Mouse (Mus musculus): Measurements from ENCODE around the gene Smug1. TPM values are rescaled to one million over a fixed set of nuclear protein-coding genes. Genes with fewer than 3 reads are reported as not detected.
A peak's percentile ranks its signal among the peaks of the same experiment; 100 is the strongest.

Smug1 gene
- polyA plus RNA-seq, 1 experiment from 2014 or later = 19.5 TPM

DNA sequence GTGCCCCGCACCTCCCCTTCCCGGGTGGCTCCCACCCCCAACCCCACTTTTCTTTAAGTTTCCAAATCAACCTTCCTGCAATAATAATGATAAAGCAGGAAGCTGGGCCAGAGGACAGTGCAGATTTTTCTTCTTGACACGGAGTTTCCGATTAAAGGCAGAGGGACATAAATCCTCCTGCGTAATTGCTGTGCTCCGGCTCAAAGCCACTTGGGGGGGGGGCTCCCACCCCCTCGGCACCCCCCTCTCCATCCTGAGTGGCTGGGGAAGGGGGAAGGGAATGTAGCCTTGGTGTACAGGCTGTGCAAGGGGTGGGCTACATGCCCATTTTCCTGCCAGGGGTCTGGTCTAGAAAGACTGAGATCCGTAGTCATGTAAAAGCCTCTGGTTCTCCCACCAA, 43.5 kb downstream of the Smug1 start:
- peak overlapping the region; percentile 57; the same call in 1 of the 2 replicates for H3K27ac ChIP-seq (ENCODE audit: low read depth, low read length)
- WGBS = 22% methylated on average over 8 of the region's 8 CpGs
- peaks cover 75% of the 10 kb centered on the region for H3K4me1 ChIP-seq (ENCODE audit: control insufficient read depth, insufficient read depth, low read length)
- H3K9ac ChIP-seq (ENCODE audit: low read depth, low read length) = no peak overlapping the region
- no peaks in the 10 kb centered on the region for H3K36me3 ChIP-seq (ENCODE audit: control insufficient read depth, insufficient read depth, low read length)
- H3K27me3 ChIP-seq (ENCODE audit: control insufficient read depth, insufficient read depth, low read length) = no peaks in the 10 kb centered on the region
- no peaks in the 10 kb centered on the region for H3K9me3 ChIP-seq (ENCODE audit: control insufficient read depth, low read length)
- peak overlapping the region; percentile 8; the same call in 1 of the 2 replicates for H3K4me2 ChIP-seq (replicated peaks; ENCODE audit: low read depth, low read length)
- H3K4me3 ChIP-seq (ENCODE audit: low read length) = no peak overlapping the region
- ATAC-seq (ENCODE audit: low FRiP score, low TSS enrichment) = no peak

DNA sequence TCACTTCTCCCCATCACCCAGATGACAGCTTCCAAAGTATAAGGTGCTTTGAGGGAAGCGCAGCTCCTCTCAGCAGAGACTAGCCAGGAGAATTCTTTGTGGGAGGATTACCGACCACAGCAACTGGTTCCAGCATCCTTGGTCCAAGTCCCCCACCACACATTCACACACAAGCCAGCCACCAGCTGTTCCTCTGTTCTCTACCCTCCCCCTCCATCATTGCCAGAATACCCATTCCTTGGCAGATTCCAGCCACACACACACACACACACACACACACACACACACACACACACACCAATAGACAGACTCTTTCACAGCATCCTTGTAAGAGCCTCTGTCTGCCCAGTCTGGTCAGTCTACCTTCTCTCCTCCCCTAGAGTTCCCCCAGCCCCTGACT, 44.5 kb downstream of the Smug1 start:
- 50% methylated on average over 2 of the region's 2 CpGs for WGBS
- no peak for ATAC-seq (ENCODE audit: low FRiP score, low TSS enrichment)
- H3K27me3 ChIP-seq (ENCODE audit: control insufficient read depth, insufficient read depth, low read length) = no peaks in the 10 kb centered on the region

DNA sequence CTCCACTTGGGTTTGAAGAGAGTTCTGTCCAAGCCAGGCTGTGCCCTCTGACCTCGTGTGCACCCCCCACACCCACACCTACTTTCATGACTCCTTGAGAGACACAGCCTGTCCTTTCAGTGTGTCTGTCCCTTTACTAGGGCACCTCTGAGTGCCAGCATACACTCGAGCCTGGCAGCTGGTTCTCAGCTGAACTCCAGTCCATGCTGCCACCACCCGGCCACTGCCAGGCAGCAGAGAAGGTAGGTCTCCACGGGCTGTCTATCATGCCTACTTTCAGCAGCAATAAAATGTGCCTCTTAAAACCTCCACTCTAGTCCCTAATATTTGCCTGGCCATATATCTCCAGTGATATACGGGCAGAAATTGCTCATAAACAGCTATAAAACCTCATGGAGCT, 45.5 kb downstream of the Smug1 start:
- peaks cover 70% of the 10 kb centered on the region for H3K4me1 ChIP-seq (ENCODE audit: control insufficient read depth, insufficient read depth, low read length)
- ATAC-seq (ENCODE audit: low FRiP score, low TSS enrichment) = peak; percentile 22; the same call in 1 of the 2 replicates
- WGBS = 18% methylated on average over 5 of the region's 5 CpGs
- H3K36me3 ChIP-seq (ENCODE audit: control insufficient read depth, insufficient read depth, low read length) = no peaks in the 10 kb centered on the region
- no peak overlapping the region for H3K4me3 ChIP-seq (ENCODE audit: low read length)
- no peaks in the 10 kb centered on the region for H3K9me3 ChIP-seq (ENCODE audit: control insufficient read depth, low read length)
- no peak overlapping the region for H3K4me2 ChIP-seq (replicated peaks; ENCODE audit: low read depth, low read length)
- no peak overlapping the region for H3K27ac ChIP-seq (ENCODE audit: low read depth, low read length)
- no peak overlapping the region for H3K9ac ChIP-seq (ENCODE audit: low read depth, low read length)
- H3K27me3 ChIP-seq (ENCODE audit: control insufficient read depth, insufficient read depth, low read length) = no peaks in the 10 kb centered on the region

More for the DNA sequence above, 44.5 kb downstream of the Smug1 start:
- Histone ChIP-seq H3K9me3 (ENCODE audit: control insufficient read depth, low read length) (no peaks in the 10 kb centered on the region), H3K27ac (ENCODE audit: low read depth, low read length) (no peak overlapping the region), H3K4me2 (replicated peaks; ENCODE audit: low read depth, low read length) (no peak overlapping the region), H3K4me1 (ENCODE audit: control insufficient read depth, insufficient read depth, low read length) (peaks cover 68% of the 10 kb centered on the region), H3K9ac (ENCODE audit: low read depth, low read length) (no peak overlapping the region), H3K4me3 (ENCODE audit: low read length) (no peak overlapping the region), H3K36me3 (ENCODE audit: control insufficient read depth, insufficient read depth, low read length) (no peaks in the 10 kb centered on the region)

DNA sequence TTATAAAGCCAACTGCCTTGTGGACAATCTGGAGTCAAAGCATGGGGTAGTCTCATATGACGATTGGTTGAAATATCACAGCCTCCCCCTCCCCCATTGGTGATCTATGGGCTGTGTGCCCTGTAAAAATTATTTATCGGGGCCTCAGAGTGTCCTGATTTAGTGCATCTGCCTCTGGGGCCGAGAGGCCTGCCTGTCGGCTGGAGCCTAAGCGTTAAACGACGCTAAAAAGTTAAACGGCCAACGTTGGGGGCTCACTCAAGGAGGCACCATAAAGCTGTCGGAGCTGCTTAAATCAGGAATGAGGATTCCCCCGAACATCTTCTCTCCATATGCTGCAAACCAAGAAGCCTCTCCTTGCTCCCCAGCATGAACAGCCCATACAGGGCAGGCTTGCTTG, 46.3 kb downstream of the Smug1 start:
- H3K36me3 ChIP-seq (ENCODE audit: control insufficient read depth, insufficient read depth, low read length) = no peaks in the 10 kb centered on the region
- no peak overlapping the region for H3K9ac ChIP-seq (ENCODE audit: low read depth, low read length)
- H3K4me1 ChIP-seq (ENCODE audit: control insufficient read depth, insufficient read depth, low read length) = peaks cover 73% of the 10 kb centered on the region
- H3K9me3 ChIP-seq (ENCODE audit: control insufficient read depth, low read length) = no peaks in the 10 kb centered on the region
- H3K27me3 ChIP-seq (ENCODE audit: control insufficient read depth, insufficient read depth, low read length) = no peaks in the 10 kb centered on the region
- no peak overlapping the region for H3K27ac ChIP-seq (ENCODE audit: low read depth, low read length)
- 14% methylated on average over 11 of the region's 11 CpGs for WGBS
- no peak overlapping the region for H3K4me2 ChIP-seq (replicated peaks; ENCODE audit: low read depth, low read length)
- no peak overlapping the region for H3K4me3 ChIP-seq (ENCODE audit: low read length)
- ATAC-seq (ENCODE audit: low FRiP score, low TSS enrichment) = peak; percentile 63

DNA sequence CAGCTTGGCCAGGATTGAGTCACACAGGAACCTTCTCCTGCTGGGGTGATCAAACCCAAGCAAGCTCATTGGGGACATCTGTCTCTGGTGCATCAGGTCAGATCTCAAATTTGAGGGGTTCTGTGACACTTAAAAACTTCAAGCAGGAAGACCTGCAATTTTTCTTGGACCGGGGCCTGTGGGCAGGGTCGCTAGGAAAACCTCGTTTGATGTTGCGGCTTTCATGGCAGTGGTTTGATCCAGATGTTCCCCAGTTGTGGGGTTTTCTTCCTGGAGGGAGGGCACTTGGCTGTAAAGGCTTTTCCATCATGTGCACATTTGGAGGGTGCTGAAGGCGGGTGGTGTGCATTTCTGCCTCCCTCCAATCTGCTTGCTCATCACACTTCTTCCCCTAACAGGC, 51.2 kb downstream of the Smug1 start:
- Histone ChIP-seq H3K36me3 (ENCODE audit: control insufficient read depth, insufficient read depth, low read length) (no peaks in the 10 kb centered on the region), H3K4me2 (replicated peaks; ENCODE audit: low read depth, low read length) (no peak overlapping the region), H3K4me3 (ENCODE audit: low read length) (no peak overlapping the region), H3K9me3 (ENCODE audit: control insufficient read depth, low read length) (no peaks in the 10 kb centered on the region), H3K27me3 (ENCODE audit: control insufficient read depth, insufficient read depth, low read length) (no peaks in the 10 kb centered on the region), H3K9ac (ENCODE audit: low read depth, low read length) (no peak overlapping the region), H3K4me1 (ENCODE audit: control insufficient read depth, insufficient read depth, low read length) (peaks cover 39% of the 10 kb centered on the region), H3K27ac (ENCODE audit: low read depth, low read length) (peak overlapping the region; percentile 30; the same call in 1 of the 2 replicates)
- 39% methylated on average over 5 of the region's 5 CpGs for WGBS
- no peak for ATAC-seq (ENCODE audit: low FRiP score, low TSS enrichment)

DNA sequence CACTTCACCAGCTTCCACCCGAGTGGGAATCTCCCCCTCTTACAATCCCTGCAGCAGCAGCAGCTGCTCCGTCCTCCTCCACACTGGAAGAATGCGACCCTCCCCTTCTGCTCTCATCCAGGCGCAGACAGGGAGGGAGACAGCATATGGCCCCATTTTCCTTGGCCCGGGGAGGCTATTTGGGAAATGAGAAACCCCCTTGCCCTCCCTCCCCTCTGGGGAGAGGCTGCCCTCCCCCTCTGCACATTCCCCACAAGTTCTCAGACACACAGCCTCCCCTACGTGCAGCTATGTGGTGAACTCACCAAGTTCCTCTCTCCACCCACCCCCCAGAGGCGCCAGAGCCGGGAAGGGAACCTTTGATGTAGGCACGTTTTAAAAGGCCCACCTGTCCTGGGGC, 51.6 kb downstream of the Smug1 start:
- H3K27me3 ChIP-seq (ENCODE audit: control insufficient read depth, insufficient read depth, low read length) = no peaks in the 10 kb centered on the region
- H3K36me3 ChIP-seq (ENCODE audit: control insufficient read depth, insufficient read depth, low read length) = no peaks in the 10 kb centered on the region
- WGBS = 5% methylated on average over 9 of the region's 9 CpGs
- no peak overlapping the region for H3K9ac ChIP-seq (ENCODE audit: low read depth, low read length)
- peak overlapping the region; percentile 30; the same call in 1 of the 2 replicates for H3K27ac ChIP-seq (ENCODE audit: low read depth, low read length)
- peaks cover 36% of the 10 kb centered on the region for H3K4me1 ChIP-seq (ENCODE audit: control insufficient read depth, insufficient read depth, low read length)
- peak; percentile 88 for ATAC-seq (ENCODE audit: low FRiP score, low TSS enrichment)
- no peak overlapping the region for H3K4me2 ChIP-seq (replicated peaks; ENCODE audit: low read depth, low read length)
- H3K4me3 ChIP-seq (ENCODE audit: low read length) = no peak overlapping the region
- no peaks in the 10 kb centered on the region for H3K9me3 ChIP-seq (ENCODE audit: control insufficient read depth, low read length)

DNA sequence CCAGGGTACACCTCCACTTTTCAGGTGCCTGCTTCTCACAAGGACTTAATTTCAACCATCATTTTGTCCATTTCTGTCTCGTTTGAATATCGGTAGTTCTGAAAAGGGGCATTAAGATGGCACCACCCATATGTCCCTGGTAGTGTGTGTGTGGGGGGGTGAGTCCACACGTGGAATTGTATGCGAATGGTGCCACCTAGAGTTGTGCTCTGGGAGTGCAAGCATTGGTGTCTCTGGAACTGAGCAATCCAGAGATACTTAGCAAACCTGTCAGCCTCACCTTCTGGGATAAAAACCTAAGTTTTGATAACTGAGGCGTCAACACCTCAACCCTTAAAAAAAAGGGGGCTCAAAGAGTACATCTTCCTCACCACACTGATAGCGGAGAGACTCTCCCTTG, 53.8 kb downstream of the Smug1 start:
- Histone ChIP-seq H3K4me3 (ENCODE audit: low read length) (no peak overlapping the region), H3K27ac (ENCODE audit: low read depth, low read length) (no peak overlapping the region), H3K36me3 (ENCODE audit: control insufficient read depth, insufficient read depth, low read length) (no peaks in the 10 kb centered on the region), H3K4me2 (replicated peaks; ENCODE audit: low read depth, low read length) (no peak overlapping the region), H3K4me1 (ENCODE audit: control insufficient read depth, insufficient read depth, low read length) (peaks cover 31% of the 10 kb centered on the region), H3K9me3 (ENCODE audit: control insufficient read depth, low read length) (no peaks in the 10 kb centered on the region), H3K27me3 (ENCODE audit: control insufficient read depth, insufficient read depth, low read length) (no peaks in the 10 kb centered on the region), H3K9ac (ENCODE audit: low read depth, low read length) (no peak overlapping the region)
- ATAC-seq (ENCODE audit: low FRiP score, low TSS enrichment) = no peak
- 87% methylated on average over 6 of the region's 6 CpGs for WGBS

DNA sequence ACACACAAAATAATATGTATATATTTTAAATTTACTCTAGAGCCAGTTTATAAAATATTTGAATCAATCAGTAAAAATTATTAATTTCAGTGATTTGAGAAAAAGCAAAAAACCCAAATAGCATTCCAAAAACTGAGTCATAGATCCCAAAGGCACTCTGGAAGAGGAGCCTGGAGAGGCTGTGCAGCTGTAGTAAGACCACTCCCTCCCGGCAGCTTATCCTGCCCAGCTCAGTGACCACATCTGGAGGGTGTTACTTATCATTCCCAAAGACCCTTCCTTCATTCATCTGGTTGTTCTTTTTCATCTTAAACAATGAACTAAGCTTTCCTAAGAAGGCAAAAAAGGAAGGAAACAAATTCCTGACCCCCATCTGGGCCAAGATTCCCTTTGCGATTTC, 54.6 kb downstream of the Smug1 start:
- Histone ChIP-seq H3K4me1 (ENCODE audit: control insufficient read depth, insufficient read depth, low read length) (peaks cover 34% of the 10 kb centered on the region), H3K36me3 (ENCODE audit: control insufficient read depth, insufficient read depth, low read length) (no peaks in the 10 kb centered on the region), H3K9me3 (ENCODE audit: control insufficient read depth, low read length) (no peaks in the 10 kb centered on the region), H3K4me2 (replicated peaks; ENCODE audit: low read depth, low read length) (no peak overlapping the region), H3K27me3 (ENCODE audit: control insufficient read depth, insufficient read depth, low read length) (no peaks in the 10 kb centered on the region), H3K9ac (ENCODE audit: low read depth, low read length) (no peak overlapping the region), H3K4me3 (ENCODE audit: low read length) (no peak overlapping the region), H3K27ac (ENCODE audit: low read depth, low read length) (no peak overlapping the region)
- no peak for ATAC-seq (ENCODE audit: low FRiP score, low TSS enrichment)
- WGBS = 60% methylated on average over 2 of the region's 2 CpGs

DNA sequence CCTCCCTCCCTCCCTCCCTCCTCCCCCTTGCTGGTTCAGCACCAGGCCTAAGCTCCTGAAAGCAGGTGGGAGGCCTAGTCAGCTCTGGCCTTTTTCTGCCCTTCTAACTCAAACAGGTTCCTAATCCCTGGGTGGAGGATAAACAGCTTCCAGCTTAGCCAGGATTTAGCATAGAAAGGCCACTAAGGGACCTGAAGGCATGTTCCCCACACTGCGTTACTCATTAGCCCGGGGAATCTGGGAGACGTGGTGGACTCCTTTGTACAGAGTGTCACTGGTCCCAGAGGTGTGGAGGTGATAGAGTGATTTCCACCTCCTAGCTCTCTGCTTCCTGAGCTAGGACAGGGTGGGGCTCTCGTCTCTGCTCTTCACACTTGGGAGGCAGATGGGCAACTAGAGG, 57.0 kb downstream of the Smug1 start:
- H3K27me3 ChIP-seq (ENCODE audit: control insufficient read depth, insufficient read depth, low read length) = no peaks in the 10 kb centered on the region
- H3K9ac ChIP-seq (ENCODE audit: low read depth, low read length) = no peak overlapping the region
- no peak for ATAC-seq (ENCODE audit: low FRiP score, low TSS enrichment)
- H3K36me3 ChIP-seq (ENCODE audit: control insufficient read depth, insufficient read depth, low read length) = no peaks in the 10 kb centered on the region
- no peak overlapping the region for H3K27ac ChIP-seq (ENCODE audit: low read depth, low read length)
- WGBS = 37% methylated on average over 4 of the region's 4 CpGs
- H3K4me3 ChIP-seq (ENCODE audit: low read length) = no peak overlapping the region
- H3K4me1 ChIP-seq (ENCODE audit: control insufficient read depth, insufficient read depth, low read length) = peaks cover 24% of the 10 kb centered on the region
- H3K9me3 ChIP-seq (ENCODE audit: control insufficient read depth, low read length) = no peaks in the 10 kb centered on the region
- H3K4me2 ChIP-seq (replicated peaks; ENCODE audit: low read depth, low read length) = no peak overlapping the region
